Mouse (Mus musculus) embryonic fibroblast, embryonic 13.5 days (primary cell): ENCODE measurements around the gene Kdelr1.

Source experiments
- CTCF ChIP-seq: IDR thresholded peaks from 2 replicates; pipeline ENCODE4 v1.5.1; 2011; ENCODE audit warnings: mild to moderate bottlenecking, control low read depth, low read length, moderate library complexity, borderline replicate concordance; ENCODE audit not compliant: insufficient read depth
- POLR2A ChIP-seq: IDR thresholded peaks from 2 replicates; pipeline ENCODE4 v1.6.1; 2011; ENCODE audit warnings: low read depth, mild to moderate bottlenecking, control low read depth, low read length, moderate library complexity

DNA sequence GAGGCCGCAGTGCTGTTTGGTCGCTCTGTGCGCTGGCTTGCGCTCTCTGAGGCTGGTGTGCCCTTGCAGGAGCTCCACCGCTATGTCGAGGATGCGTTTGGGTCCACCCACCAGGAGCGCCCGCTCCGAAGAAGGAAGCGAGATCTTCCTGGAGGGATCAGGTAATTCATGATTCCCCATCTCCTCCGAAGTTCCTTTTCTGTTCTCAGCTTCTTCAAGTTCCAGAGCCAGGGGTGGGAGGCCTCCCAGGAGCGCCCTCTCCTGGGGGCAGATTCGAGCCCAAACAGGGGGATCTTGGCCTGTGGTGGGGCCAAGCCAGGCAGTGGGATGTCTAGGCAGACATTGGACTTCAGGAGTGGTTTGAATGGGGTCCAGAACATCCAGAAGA lies 51.9 kb downstream of the Kdelr1 start:
- no peak for TF ChIP-seq CTCF
- no peak for TF ChIP-seq POLR2A
